Comparison of ENCODE assay signal across 13 mouse cellular contexts in genomic region chr7:82744167-82744715, GRCm38 (mm10).
A peak's percentile ranks its signal among the peaks of the same experiment; 100 is the strongest.
DNase-seq lines count a peak whose midpoint lies in the region; ATAC-seq and TF ChIP-seq lines count a peak whose summit lies in the region.
"Had no signal": no experiment of that assay in that cellular context is flagged by ENCODE, and none has a peak within 500 bp of the region (broad histone marks: within the 10 kb centered on the region; RNA-seq: fewer than 3 reads in every experiment).

No protein-coding gene starts in this region.

- dilution Hi-C loops in CH12.LX (cut with MboI; ENCODE audit: extremely low pct_ligation_motif_present, extremely low pct_unique_long_range_greater_than_20kb, low sequenced_read_pairs): no loop called here

- H3K4me1 ChIP-seq in forebrain, embryonic 12.5 days: peaks cover 7% of the 10 kb centered on the region; the same call in 1 of the 2 replicates
- H3K4me1 ChIP-seq in forebrain, embryonic 13.5 days: peaks cover 10% of the 10 kb centered on the region
- H3K4me1 ChIP-seq in kidney, embryonic 16.5 days (ENCODE audit: insufficient read depth, low read length): 0 out of 2 replicates have a peak, but pooled peaks cover 4% of the 10 kb centered on the region
- peaks cover 0 to 30% of the 10 kb centered on the region in 2 experiments; a peak in 2 of 4 replicates for H3K4me1 ChIP-seq in CH12.LX (ENCODE audit: control insufficient read depth in 1 of 2, insufficient read depth in 2 of 2)
- peaks cover 13% of the 10 kb centered on the region for H3K4me1 ChIP-seq in hindbrain, embryonic 12.5 days
- H3K4me1 ChIP-seq in midbrain, embryonic 16.5 days (ENCODE audit: control insufficient read depth, insufficient read depth, low read length): peaks cover 7% of the 10 kb centered on the region

- TF ChIP-seq POLR2A in CH12.LX (IDR thresholded peaks at IDR 0.05; ENCODE audit: low read depth, low read length): no peak

- 0 out of 2 replicates have a peak, but pooled peaks have one; percentile 13 for TF ChIP-seq EP300 in CH12.LX (IDR thresholded peaks at IDR 0.05; ENCODE audit: low read length)

- 86% methylated on average over 18 of the region's 18 CpGs for WGBS in forebrain, embryonic 12.5 days
- 85% methylated on average over 18 of the region's 18 CpGs for WGBS in forebrain, embryonic 13.5 days
- WGBS in kidney, embryonic 16.5 days: 80% methylated on average over 18 of the region's 18 CpGs
- 83% methylated on average over 18 of the region's 18 CpGs for WGBS in hindbrain, embryonic 12.5 days
- WGBS in midbrain, embryonic 16.5 days: 76% methylated on average over 18 of the region's 18 CpGs

- no peak for TF ChIP-seq RAD21 in CH12.LX (IDR thresholded peaks at IDR 0.05; ENCODE audit: low read depth, low read length)

- H3K9ac ChIP-seq in forebrain, embryonic 12.5 days: no peak overlapping the region
- H3K9ac ChIP-seq in forebrain, embryonic 13.5 days: no peak overlapping the region
- no peak overlapping the region for H3K9ac ChIP-seq in kidney, embryonic 16.5 days (replicated peaks; ENCODE audit: low read length)
- no peak overlapping the region for H3K9ac ChIP-seq in CH12.LX (ENCODE audit: insufficient read depth, low read depth)
- H3K9ac ChIP-seq in hindbrain, embryonic 12.5 days: no peak overlapping the region
- H3K9ac ChIP-seq in midbrain, embryonic 16.5 days (ENCODE audit: low read depth, low read length): no peak overlapping the region

- H3K9me3 ChIP-seq in forebrain, embryonic 12.5 days: no peaks in the 10 kb centered on the region
- H3K9me3 ChIP-seq in forebrain, embryonic 13.5 days (replicated peaks): no peaks in the 10 kb centered on the region
- H3K9me3 ChIP-seq in kidney, embryonic 16.5 days (ENCODE audit: low read length): no peaks in the 10 kb centered on the region
- no peaks in the 10 kb centered on the region for H3K9me3 ChIP-seq in CH12.LX (replicated peaks; ENCODE audit: low read length)
- H3K9me3 ChIP-seq in hindbrain, embryonic 12.5 days (replicated peaks): no peaks in the 10 kb centered on the region
- no peaks in the 10 kb centered on the region for H3K9me3 ChIP-seq in midbrain, embryonic 16.5 days (replicated peaks; ENCODE audit: control insufficient read depth, low read length, poor library complexity, severe bottlenecking)
- H3K9me3 ChIP-seq: G1E had no signal

- DNase-seq in kidney, adult 8-10 months: no peak
- DNase-seq in CH12.LX (ENCODE audit: extremely low read depth): no peak
- DNase-seq: cerebellum, adult 9-11 months; gastrocnemius, postnatal 25 days; thymus, adult 2 months had no signal

- 0 out of 2 replicates have a peak, but pooled peaks have one; percentile 30 for ATAC-seq in forebrain, embryonic 12.5 days (ENCODE audit: low FRiP score)
- no peak for ATAC-seq in forebrain, embryonic 13.5 days
- no peak; the same call in 1 of the 2 replicates for ATAC-seq in kidney, embryonic 16.5 days (ENCODE audit: low FRiP score, low TSS enrichment)
- ATAC-seq in hindbrain, embryonic 12.5 days (ENCODE audit: low FRiP score): no peak; the same call in 1 of the 2 replicates
- no peak for ATAC-seq in activated CD4-positive, CD25-positive, alpha-beta regulatory T cell, adult 4 months
- no peak for ATAC-seq in midbrain, embryonic 16.5 days

- no peak overlapping the region for H3K4me2 ChIP-seq in forebrain, embryonic 12.5 days
- H3K4me2 ChIP-seq in forebrain, embryonic 13.5 days: no peak overlapping the region
- no peak overlapping the region for H3K4me2 ChIP-seq in kidney, embryonic 16.5 days (replicated peaks; ENCODE audit: low read depth, low read length)
- no peak overlapping the region for H3K4me2 ChIP-seq in CH12.LX (ENCODE audit: insufficient read depth, low read depth, poor library complexity, severe bottlenecking)
- no peak overlapping the region for H3K4me2 ChIP-seq in hindbrain, embryonic 12.5 days (replicated peaks)
- H3K4me2 ChIP-seq in midbrain, embryonic 16.5 days (ENCODE audit: low read length): no peak overlapping the region
- H3K4me2 ChIP-seq: midbrain, embryonic 11.5 days had no signal

- peak overlapping the region; percentile 25; the same call in 1 of the 2 replicates for H3K27ac ChIP-seq in forebrain, embryonic 12.5 days
- no peak overlapping the region for H3K27ac ChIP-seq in forebrain, embryonic 13.5 days
- 0 out of 2 replicates have a peak overlapping the region, but pooled peaks have one; percentile 7 for H3K27ac ChIP-seq in kidney, embryonic 16.5 days (ENCODE audit: low read length)
- no peak overlapping the region for H3K27ac ChIP-seq in CH12.LX (ENCODE audit: insufficient read depth, low read depth)
- peak overlapping the region; percentile 40; the same call in 1 of the 2 replicates for H3K27ac ChIP-seq in hindbrain, embryonic 12.5 days
- H3K27ac ChIP-seq in midbrain, embryonic 16.5 days (ENCODE audit: low read length): no peak overlapping the region

- in situ Hi-C loops in CH12.LX (cut with MboI; ENCODE audit: low pct_ligation_motif_present, low pct_unique_long_range_greater_than_20kb, low sequenced_read_pairs): no loop called here

- H3K36me3 ChIP-seq in forebrain, embryonic 12.5 days (replicated peaks): no peaks in the 10 kb centered on the region
- no peaks in the 10 kb centered on the region for H3K36me3 ChIP-seq in forebrain, embryonic 13.5 days (ENCODE audit: poor library complexity, severe bottlenecking)
- peaks cover 3% of the 10 kb centered on the region; the same call in 1 of the 2 replicates for H3K36me3 ChIP-seq in kidney, embryonic 16.5 days (ENCODE audit: insufficient read depth, low read length)
- H3K36me3 ChIP-seq in CH12.LX (replicated peaks in 1 of 2; ENCODE audit: control insufficient read depth in 1 of 2, insufficient read depth in 1 of 2, low read length in 1 of 2): peaks cover 11 to 50% of the 10 kb centered on the region in 2 experiments
- no peaks in the 10 kb centered on the region for H3K36me3 ChIP-seq in hindbrain, embryonic 12.5 days
- no peaks in the 10 kb centered on the region for H3K36me3 ChIP-seq in midbrain, embryonic 16.5 days (ENCODE audit: control insufficient read depth, insufficient read depth, low read length)

- H3K27me3 ChIP-seq in forebrain, embryonic 12.5 days: no peaks in the 10 kb centered on the region
- H3K27me3 ChIP-seq in forebrain, embryonic 13.5 days: no peaks in the 10 kb centered on the region
- no peaks in the 10 kb centered on the region for H3K27me3 ChIP-seq in kidney, embryonic 16.5 days (ENCODE audit: insufficient read depth, low read length)
- no peaks in the 10 kb centered on the region for H3K27me3 ChIP-seq in CH12.LX (replicated peaks)
- no peaks in the 10 kb centered on the region for H3K27me3 ChIP-seq in hindbrain, embryonic 12.5 days
- H3K27me3 ChIP-seq in midbrain, embryonic 16.5 days (ENCODE audit: control insufficient read depth, insufficient read depth, low read depth, low read length): no peaks in the 10 kb centered on the region

- H3K79me2 ChIP-seq in CH12.LX (replicated peaks; ENCODE audit: control insufficient read depth, extremely low read depth, insufficient read depth, poor library complexity, severe bottlenecking): no peaks in the 10 kb centered on the region

- no peak overlapping the region for H3K4me3 ChIP-seq in forebrain, embryonic 12.5 days (replicated peaks)
- no peak overlapping the region for H3K4me3 ChIP-seq in forebrain, embryonic 13.5 days
- H3K4me3 ChIP-seq in kidney, embryonic 16.5 days (ENCODE audit: low read length): no peak overlapping the region
- no peak overlapping the region for H3K4me3 ChIP-seq in CH12.LX (replicated peaks in 1 of 3; ENCODE audit: low read depth in 2 of 3, low read length in 2 of 3, poor library complexity in 1 of 3)
- no peak overlapping the region for H3K4me3 ChIP-seq in hindbrain, embryonic 12.5 days
- H3K4me3 ChIP-seq in midbrain, embryonic 16.5 days (ENCODE audit: low read depth, low read length): no peak overlapping the region

- no peak for TF ChIP-seq CTCF in CH12.LX (conservative IDR thresholded peaks at IDR 0.05 in 1 of 2, IDR thresholded peaks at IDR 0.05 in 1 of 2; ENCODE audit: low read depth in 2 of 2, low read length in 2 of 2)

TF ChIP-seq in CH12.LX, 34 proteins besides CTCF, POLR2A, EP300 and RAD21:
- TF ChIP-seq UBTF (IDR thresholded peaks at IDR 0.05; ENCODE audit: low read depth, low read length) (no peak), ZC3H11A (IDR thresholded peaks at IDR 0.05; ENCODE audit: low read depth, low read length) (no peak), SIN3A (IDR thresholded peaks at IDR 0.05; ENCODE audit: low read length) (no peak), BHLHE40 (IDR thresholded peaks at IDR 0.05; ENCODE audit: low read depth, low read length) (no peak), CHD2 (IDR thresholded peaks at IDR 0.05; ENCODE audit: low read length) (no peak), NRF1 (IDR thresholded peaks at IDR 0.05; ENCODE audit: low read depth, low read length) (no peak), MYC (IDR thresholded peaks at IDR 0.05; ENCODE audit: low read depth, low read length) (no peak), TCF12 (IDR thresholded peaks at IDR 0.05; ENCODE audit: low read depth, low read length) (no peak), CHD1 (IDR thresholded peaks at IDR 0.05; ENCODE audit: low read depth, low read length) (no peak), TBP (conservative IDR thresholded peaks at IDR 0.05; ENCODE audit: low read depth, low read length) (no peak), MAFK (IDR thresholded peaks at IDR 0.05; ENCODE audit: insufficient replicate concordance, low read length) (no peak), JUND (conservative IDR thresholded peaks at IDR 0.05; ENCODE audit: low read depth, low read length) (no peak), NELFE (IDR thresholded peaks at IDR 0.05; ENCODE audit: low read depth, low read length) (no peak), HCFC1 (IDR thresholded peaks at IDR 0.05; ENCODE audit: low read depth, low read length) (no peak), USF2 (conservative IDR thresholded peaks at IDR 0.05; ENCODE audit: low read depth, low read length) (no peak), USF1 (IDR thresholded peaks at IDR 0.05; ENCODE audit: low read depth, low read length) (no peak)

Comparison
In these comparisons a context has a peak if more than half of its experiments do, and no peak if none do; other contexts are left out.
1. H3K27ac ChIP-seq: peak in forebrain, embryonic 12.5 days (single experiment), kidney, embryonic 16.5 days (single experiment) and hindbrain, embryonic 12.5 days (single experiment); none in forebrain, embryonic 13.5 days (single experiment), CH12.LX (single experiment) and midbrain, embryonic 16.5 days (single experiment).